Mouse (Mus musculus): ENCODE results near the gene Itpkb.

GRCm38 (mm10) chr1:180387750-180388480, 57.6 kb downstream of the Itpkb start:
- TF ChIP-seq CTCF (IDR thresholded peaks at IDR 0.05; ENCODE audit: borderline replicate concordance, insufficient read depth, low read length) (no peak), POLR2A (IDR thresholded peaks at IDR 0.05; ENCODE audit: low read depth, low read length) (no peak; the same call in 1 of the 2 replicates)
